Comparison of ENCODE assay signal across 17 mouse cellular contexts in genomic region chr19:45311831-45312537, GRCm38 (mm10). TPM values are rescaled to one million over a fixed set of nuclear protein-coding genes. Genes with fewer than 3 reads are reported as not detected.
A peak's percentile ranks its signal among the peaks of the same experiment; 100 is the strongest.
DNase-seq lines count a peak whose midpoint lies in the region; ATAC-seq lines count a peak whose summit lies in the region.
"Had no signal": no experiment of that assay in that cellular context is flagged by ENCODE, and none has a peak within 500 bp of the region (broad histone marks: within the 10 kb centered on the region; RNA-seq: fewer than 3 reads in every experiment).

No protein-coding gene starts in this region.

- no peak overlapping the region for H3K9ac ChIP-seq in neural tube, embryonic 11.5 days (ENCODE audit: low read length)
- 0 out of 2 replicates have a peak overlapping the region, but pooled peaks have one; percentile 13 for H3K9ac ChIP-seq in hindbrain, embryonic 12.5 days
- H3K9ac ChIP-seq in midbrain, embryonic 14.5 days (replicated peaks; ENCODE audit: low read length), result peak overlapping the region; percentile 9; the same call in 1 of the 2 replicates
- H3K9ac ChIP-seq: embryonic facial prominence, embryonic 15.5 days; liver, embryonic 13.5 days had no signal

- peak overlapping the region; percentile 80 for H3K27ac ChIP-seq in neural tube, embryonic 11.5 days (ENCODE audit: low read depth, low read length)
- H3K27ac ChIP-seq in hindbrain, embryonic 12.5 days, result peak overlapping the region; percentile 93
- peak overlapping the region; percentile 84 for H3K27ac ChIP-seq in midbrain, embryonic 14.5 days (replicated peaks; ENCODE audit: low read depth, low read length)
- H3K27ac ChIP-seq: embryonic facial prominence, embryonic 15.5 days; liver, embryonic 13.5 days had no signal

- peaks cover 24% of the 10 kb centered on the region for H3K4me1 ChIP-seq in neural tube, embryonic 11.5 days (ENCODE audit: control insufficient read depth, insufficient read depth, low read length)
- H3K4me1 ChIP-seq in hindbrain, embryonic 12.5 days, result peaks cover 48% of the 10 kb centered on the region
- peaks cover 38% of the 10 kb centered on the region for H3K4me1 ChIP-seq in midbrain, embryonic 14.5 days (ENCODE audit: control insufficient read depth, insufficient read depth, low read length)
- H3K4me1 ChIP-seq: liver, embryonic 13.5 days had no signal

- H3K4me2 ChIP-seq in neural tube, embryonic 11.5 days (ENCODE audit: low read depth), result no peak overlapping the region
- peak overlapping the region; percentile 49 for H3K4me2 ChIP-seq in hindbrain, embryonic 12.5 days (replicated peaks)
- peak overlapping the region; percentile 45 for H3K4me2 ChIP-seq in midbrain, embryonic 14.5 days (ENCODE audit: low read length)

- no peak overlapping the region for H3K4me3 ChIP-seq in neural tube, embryonic 11.5 days (ENCODE audit: low read depth, low read length)
- no peak overlapping the region for H3K4me3 ChIP-seq in hindbrain, embryonic 12.5 days
- H3K4me3 ChIP-seq in midbrain, embryonic 14.5 days (replicated peaks; ENCODE audit: low read depth, low read length), result no peak overlapping the region

- DNase-seq in neural tube, embryonic 11.5 days (ENCODE audit: low spot score), result peak; percentile 40
- no peak for DNase-seq in neural tube, embryonic 10.5 days (ENCODE audit: extremely low spot score, low spot score)
- DNase-seq in midbrain, embryonic 14.5 days, result peak; percentile 84
- no peak for DNase-seq in natural killer cell, adult 2 months (ENCODE audit: low spot score in 2 of 2)
- DNase-seq in gastrocnemius, adult 8-10 months (ENCODE audit: low spot score in 2 of 2), result no peak
- DNase-seq in spleen, postnatal 14 days (ENCODE audit: low spot score in 2 of 2), result no peak
- DNase-seq: adrenal gland, postnatal 14 days; kidney, postnatal 14 days; layer of hippocampus, postnatal 36 days; liver, embryonic 13.5 days; lung, postnatal 10 days; spleen, adult 18-20 months had no signal

- no peaks in the 10 kb centered on the region for H3K36me3 ChIP-seq in neural tube, embryonic 11.5 days (ENCODE audit: control insufficient read depth, insufficient read depth, low read length)
- no peaks in the 10 kb centered on the region for H3K36me3 ChIP-seq in hindbrain, embryonic 12.5 days
- no peaks in the 10 kb centered on the region for H3K36me3 ChIP-seq in midbrain, embryonic 14.5 days (ENCODE audit: control insufficient read depth, insufficient read depth, low read length)
- H3K36me3 ChIP-seq: embryonic facial prominence, embryonic 15.5 days; G1E; limb, embryonic 10.5 days; liver, embryonic 13.5 days had no signal

- 45% methylated on average over 19 of the region's 19 CpGs for WGBS in neural tube, embryonic 11.5 days
- 33% methylated on average over 19 of the region's 19 CpGs for WGBS in hindbrain, embryonic 12.5 days
- WGBS in midbrain, embryonic 14.5 days, result 12% methylated on average over 19 of the region's 19 CpGs

- H3K9me3 ChIP-seq in neural tube, embryonic 11.5 days (ENCODE audit: control insufficient read depth, low read length), result no peaks in the 10 kb centered on the region
- H3K9me3 ChIP-seq in hindbrain, embryonic 12.5 days (replicated peaks), result no peaks in the 10 kb centered on the region
- no peaks in the 10 kb centered on the region for H3K9me3 ChIP-seq in midbrain, embryonic 14.5 days (ENCODE audit: control insufficient read depth, low read length)
- H3K9me3 ChIP-seq: embryonic facial prominence, embryonic 15.5 days; G1E; limb, embryonic 10.5 days; liver, embryonic 13.5 days had no signal

- H3K27me3 ChIP-seq in neural tube, embryonic 11.5 days (ENCODE audit: control insufficient read depth, insufficient read depth, low read length), result peaks cover 11% of the 10 kb centered on the region
- H3K27me3 ChIP-seq in hindbrain, embryonic 12.5 days, result peaks cover 28% of the 10 kb centered on the region
- peaks cover 26% of the 10 kb centered on the region for H3K27me3 ChIP-seq in midbrain, embryonic 14.5 days (ENCODE audit: control insufficient read depth, insufficient read depth, low read length)

- ATAC-seq in neural tube, embryonic 11.5 days (ENCODE audit: insufficient read depth, low FRiP score, low TSS enrichment), result peak; percentile 43; the same call in 1 of the 2 replicates
- ATAC-seq in hindbrain, embryonic 12.5 days (ENCODE audit: low FRiP score), result peak; percentile 64
- ATAC-seq in midbrain, embryonic 14.5 days (ENCODE audit: low FRiP score, low TSS enrichment), result peak; percentile 74
- ATAC-seq in cerebellum, adult (ENCODE audit: insufficient number of reproducible peaks, low FRiP score, low TSS enrichment), result no peak

RNA-seq across cellular contexts. Expression of gene Btrc, which starts 51.5 kb away (rescaled TPM):
- 64.7 and 68.4 TPM in 2 replicates for polyA plus RNA-seq in neural tube, embryonic 11.5 days (2014; fragmentation: Nextera tagmentation; extraction: Ambion mirVana)
- 63.0 and 67.1 TPM in 2 replicates for polyA plus RNA-seq in hindbrain, embryonic 12.5 days (2016; fragmentation: Nextera tagmentation; extraction: Ambion mirVana)
- 55.2 and 62.6 TPM in 2 replicates for polyA plus RNA-seq in midbrain, embryonic 14.5 days (2014; fragmentation: Nextera tagmentation; extraction: Ambion mirVana)
- total RNA-seq in gastrocnemius, adult 8-10 months (2022), result 10 to 100 TPM; 23.5 to 26.9 (median 25.3) TPM

Comparison
In these comparisons a context has a peak if more than half of its experiments do, and no peak if none do; other contexts are left out.
1. DNase-seq: peak in neural tube, embryonic 11.5 days (single experiment) and midbrain, embryonic 14.5 days (single experiment); none in neural tube, embryonic 10.5 days (single experiment), natural killer cell, adult 2 months (0 of 2), gastrocnemius, adult 8-10 months (0 of 2) and spleen, postnatal 14 days (0 of 2).
2. Peak in every context shown above with its lines, with median percentiles within 50 percentile points of each other: H3K27ac ChIP-seq.